Mouse (Mus musculus) limb, embryonic 13.5 days (tissue): ENCODE measurements around the gene Psma2. TPM values are rescaled to one million over a fixed set of nuclear protein-coding genes. Genes with fewer than 3 reads are reported as not detected.

Experiments
- ATAC-seq: fragments of 200-750 bp; cut with Nextera tagmentation; 2 replicates; pipeline ENCODE4 v1.8.0; 2017; ENCODE audit warnings: low read depth, moderate number of reproducible peaks, moderate TSS enrichment; ENCODE audit not compliant: low FRiP score
- H3K27ac ChIP-seq: fragments of 300-500 bp; sonication (generic); 2 replicates; pipeline ENCODE4 v1.5.1; 2015; ENCODE audit warnings: inconsistent platforms, mild to moderate bottlenecking, moderate library complexity
- H3K27me3 ChIP-seq: fragments of 300-500 bp; sonication (generic); 2 replicates; pipeline ENCODE4 v1.6.1; 2015; ENCODE audit warnings: mild to moderate bottlenecking, inconsistent platforms
- H3K36me3 ChIP-seq: fragments of 300-500 bp; sonication (generic); 2 replicates; pipeline ENCODE4 v1.6.1; 2015; ENCODE audit warnings: inconsistent platforms, mild to moderate bottlenecking, moderate library complexity
- H3K4me1 ChIP-seq: fragments of 300-500 bp; sonication (generic); 2 replicates; pipeline ENCODE4 v1.6.1; 2015; ENCODE audit warnings: inconsistent platforms
- H3K4me2 ChIP-seq: fragments of 300-500 bp; sonication (generic); replicated peaks from 2 replicates; pipeline ENCODE4 v1.6.1; 2015; ENCODE audit warnings: inconsistent platforms, mild to moderate bottlenecking, moderate library complexity
- H3K4me3 ChIP-seq: fragments of 300-500 bp; sonication (generic); 2 replicates; pipeline ENCODE4 v1.5.1; 2015; ENCODE audit warnings: moderate library complexity, mild to moderate bottlenecking, inconsistent platforms
- H3K9ac ChIP-seq: fragments of 300-500 bp; sonication (generic); 2 replicates; pipeline ENCODE4 v1.6.1; 2015; ENCODE audit warnings: mild to moderate bottlenecking, inconsistent platforms
- H3K9me3 ChIP-seq: fragments of 300-500 bp; sonication (generic); 2 replicates; pipeline ENCODE4 v1.6.1; 2016; ENCODE audit warnings: inconsistent platforms
- WGBS: fragments of 180-500 bp; shearing (Covaris S2); methylation state at CpG from one replicate; pipeline ENCODE4 v1.1.7; 2015; 5-methylcytosine and 5-hydroxymethylcytosine counted together
- polyA plus RNA-seq: library from polyadenylated mRNA; unstranded; fragments of >200 nt; fragmentation: Nextera tagmentation; extraction: Ambion mirVana; gene quantifications from 2 replicates; pipeline ENCODE4 v1.2.1, GENCODE M21; 2015

Gene Psma2
- polyA plus RNA-seq: 205 TPM in 2 replicates

DNA sequence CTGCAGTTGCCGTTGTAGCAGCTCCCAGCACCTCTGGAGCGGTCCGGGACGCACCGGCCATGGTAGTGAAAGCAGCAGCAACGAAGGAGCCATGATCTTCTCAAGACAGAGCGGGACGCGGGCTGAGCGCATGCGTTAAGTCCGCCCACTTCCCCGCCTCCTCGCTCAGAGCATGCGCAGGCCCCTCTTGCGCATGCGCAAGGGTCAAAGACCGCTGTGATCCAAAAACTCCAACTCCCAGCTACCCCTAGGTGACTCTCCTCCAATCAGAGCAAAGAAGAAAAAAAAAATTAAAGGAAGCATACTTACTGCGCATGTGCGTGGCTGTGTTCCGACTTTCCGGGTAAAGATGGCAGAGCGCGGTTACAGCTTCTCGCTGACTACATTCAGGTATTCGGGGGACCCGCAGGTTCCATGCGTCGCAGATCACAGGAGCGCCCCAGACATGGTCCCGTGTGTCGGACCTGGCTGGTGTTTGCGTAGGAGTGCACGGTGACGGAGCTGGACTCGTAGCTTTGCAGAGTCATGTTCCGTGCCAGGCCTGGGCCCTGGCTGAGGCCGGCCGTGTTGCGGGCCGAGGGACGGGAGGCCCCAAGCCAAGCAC is at the start of gene Psma2, which contains the start of gene Mrpl32:
Gene Psma2, plus strand, starts transcription at position 315 of the 604 bp plus-strand sequence.
Gene Mrpl32, minus strand, starts transcription at position 240 of the 604 bp plus-strand sequence.
- H3K27me3 ChIP-seq: no peaks in the 10 kb centered on the region
- 0 out of 2 replicates have a peak, but pooled peaks cover 6% of the 10 kb centered on the region for H3K4me1 ChIP-seq
- H3K27ac ChIP-seq: peak within 1 kb of the TSS; percentile 58; the same call in 1 of the 2 replicates
- 0% methylated on average over 42 of the region's 42 CpGs for WGBS
- H3K9me3 ChIP-seq: no peaks in the 10 kb centered on the region
- peak within 1 kb of the TSS; percentile 71 for H3K4me2 ChIP-seq
- H3K9ac ChIP-seq: peak within 1 kb of the TSS; percentile 95
- peaks cover 35% of the 10 kb centered on the region for H3K36me3 ChIP-seq
- ATAC-seq: peak; percentile 99
- peak within 1 kb of the TSS; percentile 97 for H3K4me3 ChIP-seq

- H3K4me2 ChIP-seq: no peak overlapping the region
- no peak for ATAC-seq
- H3K27ac ChIP-seq: no peak overlapping the region
- no peak overlapping the region for H3K4me3 ChIP-seq
- no peak overlapping the region for H3K9ac ChIP-seq
- no peaks in the 10 kb centered on the region for H3K36me3 ChIP-seq
- H3K9me3 ChIP-seq: 0 out of 2 replicates have a peak, but pooled peaks cover 3% of the 10 kb centered on the region
- no peaks in the 10 kb centered on the region for H3K27me3 ChIP-seq
- no peaks in the 10 kb centered on the region for H3K4me1 ChIP-seq
Observed at GRCm38 (mm10) chr13:14574128-14574527, 38.9 kb upstream of the Psma2 start.

DNA sequence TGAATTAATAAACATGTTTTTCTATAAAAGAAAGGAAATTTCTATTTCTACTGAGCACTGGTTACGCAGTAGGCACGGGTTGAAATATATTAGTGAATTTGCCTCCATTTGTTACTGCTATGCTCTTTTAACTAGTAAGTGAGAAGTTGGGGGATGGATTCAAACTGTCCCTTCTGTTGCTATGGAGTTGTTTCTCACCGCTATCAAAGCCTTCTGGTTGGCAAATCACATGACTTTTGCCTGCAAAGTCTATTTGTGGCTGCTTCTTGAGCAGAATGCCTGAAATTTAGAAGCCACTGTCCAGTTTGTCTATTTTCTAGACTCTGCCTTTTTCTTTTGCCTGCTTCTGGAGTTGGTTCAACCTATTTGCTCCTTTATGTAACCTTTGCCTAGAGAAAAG is 32.6 kb upstream of the Psma2 start:
- Histone ChIP-seq H3K9me3 (no peaks in the 10 kb centered on the region), H3K27me3 (no peaks in the 10 kb centered on the region), H3K27ac (no peak overlapping the region), H3K4me3 (no peak overlapping the region), H3K9ac (no peak overlapping the region), H3K4me1 (no peaks in the 10 kb centered on the region), H3K36me3 (no peaks in the 10 kb centered on the region), H3K4me2 (no peak overlapping the region)
- ATAC-seq: no peak
- WGBS: 77% methylated on average over 3 of the region's 3 CpGs

DNA sequence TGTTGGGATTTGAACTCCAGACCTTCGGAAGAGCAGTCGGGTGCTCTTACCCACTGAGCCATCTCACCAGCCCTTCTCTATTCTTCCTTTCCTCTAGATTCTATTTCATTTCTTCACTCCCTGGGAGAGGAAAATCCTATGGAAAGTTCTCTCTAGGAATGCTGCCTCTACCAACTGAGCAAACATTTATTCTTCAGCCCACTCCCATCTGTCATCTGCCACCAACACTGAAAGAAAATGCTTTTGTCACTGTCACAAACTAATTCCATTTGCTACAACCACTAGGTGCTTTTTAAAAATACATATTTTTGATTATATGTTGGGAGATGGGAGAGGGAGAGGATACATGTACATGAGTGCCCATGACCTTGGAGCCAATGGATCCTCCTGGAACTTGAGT is 10.3 kb upstream of the Psma2 start:
- Histone ChIP-seq H3K4me3 (no peak overlapping the region), H3K9me3 (no peaks in the 10 kb centered on the region), H3K36me3 (no peaks in the 10 kb centered on the region), H3K27ac (no peak overlapping the region), H3K27me3 (no peaks in the 10 kb centered on the region), H3K4me2 (no peak overlapping the region), H3K4me1 (no peaks in the 10 kb centered on the region), H3K9ac (no peak overlapping the region)
- ATAC-seq: no peak
- 91% methylated on average over 2 of the region's 2 CpGs for WGBS

DNA sequence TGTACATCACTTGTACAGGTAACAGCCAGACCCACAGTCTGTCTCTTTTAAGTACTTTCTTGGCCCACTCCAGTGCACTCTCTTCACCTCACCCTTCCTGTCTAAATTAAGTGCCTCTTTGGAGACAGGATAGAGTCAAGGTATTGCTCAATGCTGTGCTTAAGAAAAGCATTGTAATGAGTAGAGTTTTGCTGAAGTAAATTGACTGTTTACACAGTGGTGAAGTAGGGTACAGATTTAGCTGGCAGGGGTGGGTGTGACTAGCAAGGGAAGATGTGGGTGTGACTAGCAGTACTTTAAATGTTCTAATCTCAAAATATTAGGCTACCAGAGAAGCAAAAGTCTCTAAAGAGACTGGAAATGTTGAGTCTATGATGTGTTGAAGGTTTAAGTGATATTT is 5.4 kb upstream of the Psma2 start:
- H3K9ac ChIP-seq: no peak overlapping the region
- no peak overlapping the region for H3K4me2 ChIP-seq
- no peaks in the 10 kb centered on the region for H3K9me3 ChIP-seq
- H3K4me1 ChIP-seq: 0 out of 2 replicates have a peak, but pooled peaks cover 6% of the 10 kb centered on the region
- H3K36me3 ChIP-seq: peaks cover 19% of the 10 kb centered on the region
- H3K4me3 ChIP-seq: no peak overlapping the region
- H3K27ac ChIP-seq: no peak overlapping the region
- H3K27me3 ChIP-seq: no peaks in the 10 kb centered on the region
- ATAC-seq: no peak

- no peaks in the 10 kb centered on the region for H3K9me3 ChIP-seq
- no peaks in the 10 kb centered on the region for H3K27me3 ChIP-seq
- peak overlapping the region; percentile 97 for H3K4me3 ChIP-seq
- peaks cover 29% of the 10 kb centered on the region for H3K36me3 ChIP-seq
- 0 out of 2 replicates have a peak, but pooled peaks cover 6% of the 10 kb centered on the region for H3K4me1 ChIP-seq
- ATAC-seq: peak; percentile 64
- 8% methylated on average over 10 of the region's 10 CpGs for WGBS
- peak overlapping the region; percentile 62 for H3K4me2 ChIP-seq
- H3K9ac ChIP-seq: peak overlapping the region; percentile 83
- H3K27ac ChIP-seq: peak overlapping the region; percentile 58; the same call in 1 of the 2 replicates
Observed at GRCm38 (mm10) chr13:14612463-14612862, 577 bp upstream of the Psma2 start.

GRCm38 (mm10) chr13:14613553-14613952 is 513 bp downstream of the Psma2 start:
- WGBS: under 1% methylated on average over 9 of the region's 9 CpGs

DNA sequence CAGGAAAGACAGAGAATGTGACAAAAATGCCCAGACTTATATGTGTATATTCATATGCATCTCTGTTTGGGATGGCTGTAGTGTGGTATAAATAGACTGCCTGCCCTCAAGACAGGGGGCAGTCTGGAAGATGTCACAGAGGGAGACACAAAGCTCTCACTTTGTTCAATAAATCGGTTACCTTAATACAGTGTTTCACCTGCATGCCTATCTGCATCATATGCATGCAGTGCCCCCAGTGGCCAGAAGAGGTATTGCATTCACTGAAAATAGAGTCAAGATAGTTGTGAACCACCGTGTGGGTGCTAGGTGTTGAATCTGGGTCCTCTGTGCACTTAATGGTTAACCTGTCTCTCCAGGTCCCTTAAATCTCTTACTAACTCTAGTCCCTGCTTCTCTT is 5.7 kb downstream of the Psma2 start:
- Histone ChIP-seq H3K4me3 (no peak overlapping the region), H3K9me3 (no peaks in the 10 kb centered on the region), H3K36me3 (peaks cover 58% of the 10 kb centered on the region), H3K4me1 (no peaks in the 10 kb centered on the region), H3K27ac (no peak overlapping the region), H3K4me2 (no peak overlapping the region), H3K9ac (no peak overlapping the region), H3K27me3 (no peaks in the 10 kb centered on the region)
- no peak; the same call in 1 of the 2 replicates for ATAC-seq
- 45% methylated on average over 2 of the region's 2 CpGs for WGBS

More at GRCm38 (mm10) chr13:14613553-14613952, 513 bp downstream of the Psma2 start:
- Histone ChIP-seq H3K9ac (peak overlapping the region; percentile 95), H3K27me3 (no peaks in the 10 kb centered on the region), H3K9me3 (no peaks in the 10 kb centered on the region), H3K4me2 (peak overlapping the region; percentile 71), H3K4me3 (peak overlapping the region; percentile 97), H3K36me3 (peaks cover 36% of the 10 kb centered on the region), H3K27ac (0 out of 2 replicates have a peak overlapping the region, but pooled peaks have one; percentile 58), H3K4me1 (0 out of 2 replicates have a peak, but pooled peaks cover 6% of the 10 kb centered on the region)
- ATAC-seq: no peak

GRCm38 (mm10) chr13:14629726-14630641 is 16.9 kb downstream of the Psma2 start, which contains the start of gene AW209491:
Gene AW209491 (plus strand): TSS chr13:14630154.
- under 1% methylated on average over 29 of the region's 29 CpGs for WGBS
- peak within 1 kb of the TSS; percentile 67 for H3K4me3 ChIP-seq
- H3K27me3 ChIP-seq: no peaks in the 10 kb centered on the region
- peak; percentile 96 for ATAC-seq
- peak within 1 kb of the TSS; percentile 65 for H3K4me2 ChIP-seq
- no peaks in the 10 kb centered on the region for H3K9me3 ChIP-seq
- H3K9ac ChIP-seq: peak within 1 kb of the TSS; percentile 76
- peaks cover 10% of the 10 kb centered on the region for H3K4me1 ChIP-seq
- peak within 1 kb of the TSS; percentile 77 for H3K27ac ChIP-seq
- H3K36me3 ChIP-seq: peaks cover 27% of the 10 kb centered on the region

DNA sequence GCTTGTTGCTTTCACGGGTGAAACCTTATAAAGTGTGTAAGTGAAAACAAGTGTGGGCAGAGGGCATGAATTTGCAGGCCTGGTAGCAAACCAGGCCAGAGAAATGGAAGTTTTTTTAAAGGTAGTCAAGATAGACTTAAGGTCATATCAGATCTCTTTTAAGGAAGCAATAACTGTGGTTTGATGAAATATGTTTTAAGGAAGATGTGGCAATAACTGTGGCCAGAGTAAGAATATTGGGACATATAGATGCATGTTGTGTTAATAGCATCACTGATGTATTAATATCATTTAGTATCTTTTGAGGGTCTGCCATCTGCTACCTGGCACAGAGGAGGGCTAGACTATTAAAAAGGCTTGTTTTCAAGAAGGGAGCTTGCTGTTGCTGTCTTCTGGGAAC is 27.0 kb downstream of the Psma2 start:
- no peaks in the 10 kb centered on the region for H3K27me3 ChIP-seq
- H3K36me3 ChIP-seq: peaks cover 29% of the 10 kb centered on the region
- no peak for ATAC-seq
- no peak overlapping the region for H3K4me3 ChIP-seq
- WGBS: 46% methylated on average over 1 of the region's 1 CpGs
- no peak overlapping the region for H3K27ac ChIP-seq
- H3K4me2 ChIP-seq: no peak overlapping the region
- no peaks in the 10 kb centered on the region for H3K4me1 ChIP-seq
- no peak overlapping the region for H3K9ac ChIP-seq
- H3K9me3 ChIP-seq: no peaks in the 10 kb centered on the region

GRCm38 (mm10) chr13:14649301-14649700 is 36.3 kb downstream of the Psma2 start:
- 19% methylated on average over 1 of the region's 1 CpGs for WGBS
- H3K36me3 ChIP-seq: no peaks in the 10 kb centered on the region; the same call in 1 of the 2 replicates
- ATAC-seq: no peak

DNA sequence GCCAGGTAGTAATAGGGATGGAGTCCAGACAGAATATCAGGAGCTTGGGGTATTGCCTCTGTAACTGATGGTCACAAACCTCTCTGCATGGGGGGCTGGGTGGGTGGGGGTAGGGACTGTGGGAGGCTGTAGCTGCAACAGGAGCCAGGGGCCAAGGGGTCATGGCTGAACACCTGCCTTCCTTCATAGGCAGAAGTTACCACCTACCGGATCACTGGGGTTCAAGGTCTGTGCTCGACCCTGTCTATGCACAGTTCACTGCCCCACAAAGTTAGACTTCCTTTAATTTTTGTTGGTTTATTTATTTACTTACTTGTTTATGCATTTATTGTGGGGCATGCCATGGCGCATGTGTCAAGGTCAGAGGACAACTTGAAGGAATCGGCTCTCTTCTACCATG is 54.1 kb downstream of the Psma2 start:
- Histone ChIP-seq H3K36me3 (no peaks in the 10 kb centered on the region), H3K9me3 (no peaks in the 10 kb centered on the region), H3K4me3 (no peak overlapping the region), H3K4me1 (peaks cover 2% of the 10 kb centered on the region; the same call in 1 of the 2 replicates), H3K9ac (no peak overlapping the region), H3K27me3 (no peaks in the 10 kb centered on the region), H3K4me2 (no peak overlapping the region), H3K27ac (no peak overlapping the region)
- 81% methylated on average over 4 of the region's 4 CpGs for WGBS
- ATAC-seq: no peak

More at GRCm38 (mm10) chr13:14649301-14649700, 36.3 kb downstream of the Psma2 start:
- Histone ChIP-seq H3K4me3 (no peak overlapping the region), H3K9me3 (no peaks in the 10 kb centered on the region), H3K27me3 (no peaks in the 10 kb centered on the region), H3K4me1 (no peaks in the 10 kb centered on the region), H3K27ac (no peak overlapping the region), H3K9ac (no peak overlapping the region), H3K4me2 (no peak overlapping the region)
